19 mouse cellular contexts compared by ENCODE assay signal in the genomic region with DNA sequence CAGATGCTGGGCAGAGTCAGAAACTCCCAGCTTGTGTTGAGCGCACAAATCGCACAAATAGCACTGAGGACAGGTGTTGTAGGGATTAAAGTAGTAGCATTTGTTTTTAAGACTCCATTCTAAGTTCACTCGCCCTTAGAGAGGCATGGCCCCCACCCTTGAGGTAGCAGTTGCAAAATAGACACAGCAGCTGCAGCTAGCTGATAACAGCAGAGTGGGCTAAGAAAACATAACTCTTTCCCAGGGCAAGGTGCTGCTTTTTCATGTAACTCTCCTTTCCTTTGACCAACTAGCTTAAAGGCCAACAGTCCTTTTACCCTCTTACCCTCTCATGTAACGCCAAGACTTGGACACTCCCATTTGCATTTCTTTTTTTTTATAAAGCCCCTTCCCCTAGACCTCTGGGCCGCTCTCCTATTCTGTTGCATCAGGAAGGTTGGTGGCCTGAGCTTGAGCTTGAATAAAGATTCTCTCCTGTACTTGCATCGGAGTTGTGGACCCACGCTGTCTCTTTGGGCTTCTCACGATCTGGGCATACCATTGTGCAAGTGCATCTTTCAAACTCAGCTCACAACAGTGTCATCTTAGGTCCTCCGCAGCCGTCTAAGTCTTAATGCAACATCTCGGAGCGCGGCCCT.
A peak's percentile ranks its signal among the peaks of the same experiment; 100 is the strongest.
DNase-seq lines count a peak whose midpoint lies in the region; ATAC-seq and TF ChIP-seq lines count a peak whose summit lies in the region.
"Had no signal": no experiment of that assay in that cellular context is flagged by ENCODE, and none has a peak within 500 bp of the region (broad histone marks: within the 10 kb centered on the region; RNA-seq: fewer than 3 reads in every experiment).

No protein-coding gene starts in this region.

- H3K4me1 ChIP-seq in kidney, embryonic 15.5 days: no peaks in the 10 kb centered on the region
- peaks cover 9% of the 10 kb centered on the region; the same call in 1 of the 2 replicates for H3K4me1 ChIP-seq in liver, embryonic 11.5 days (replicated peaks; ENCODE audit: control insufficient read depth, insufficient read depth, low read length)
- H3K4me1 ChIP-seq in spleen, adult 2 months (ENCODE audit: control insufficient read depth, insufficient read depth, insufficient read length): no peaks in the 10 kb centered on the region
- H3K4me1 ChIP-seq: limb, embryonic 15.5 days; midbrain, embryonic 15.5 days; neural tube, embryonic 12.5 days had no signal

- H3K4me2 ChIP-seq in kidney, embryonic 15.5 days: no peak overlapping the region
- H3K4me2 ChIP-seq in liver, embryonic 11.5 days: peak overlapping the region; percentile 52
- H3K4me2 ChIP-seq: limb, embryonic 15.5 days; midbrain, embryonic 15.5 days; neural tube, embryonic 12.5 days had no signal

- H3K27ac ChIP-seq in kidney, embryonic 15.5 days: no peak overlapping the region
- H3K27ac ChIP-seq in liver, embryonic 11.5 days (ENCODE audit: low read depth, low read length): peak overlapping the region; percentile 81
- peak overlapping the region; percentile 35; the same call in 1 of the 2 replicates for H3K27ac ChIP-seq in spleen, adult 2 months (ENCODE audit: insufficient read depth, low read length)
- H3K27ac ChIP-seq: layer of hippocampus, adult 2 months; limb, embryonic 15.5 days; midbrain, embryonic 15.5 days; neural tube, embryonic 12.5 days had no signal

- no peak overlapping the region for H3K4me3 ChIP-seq in kidney, embryonic 15.5 days (replicated peaks)
- no peak overlapping the region for H3K4me3 ChIP-seq in liver, embryonic 11.5 days (ENCODE audit: low read depth, low read length)
- no peak overlapping the region for H3K4me3 ChIP-seq in spleen, adult 2 months (ENCODE audit: extremely low read depth, insufficient read depth, insufficient read length)
- H3K4me3 ChIP-seq: layer of hippocampus, adult 2 months; limb, embryonic 15.5 days; midbrain, embryonic 15.5 days; neural tube, embryonic 12.5 days had no signal

- no peak for TF ChIP-seq CTCF in spleen, adult 2 months (IDR thresholded peaks at IDR 0.05; ENCODE audit: extremely low read depth, insufficient read depth, insufficient read length, insufficient replicate concordance)

- H3K9me3 ChIP-seq in kidney, embryonic 15.5 days (replicated peaks): no peaks in the 10 kb centered on the region
- no peaks in the 10 kb centered on the region for H3K9me3 ChIP-seq in liver, embryonic 11.5 days (ENCODE audit: control insufficient read depth, low read length)
- H3K9me3 ChIP-seq: limb, embryonic 15.5 days; midbrain, embryonic 15.5 days; neural tube, embryonic 12.5 days had no signal

- no peaks in the 10 kb centered on the region for H3K27me3 ChIP-seq in kidney, embryonic 15.5 days
- no peaks in the 10 kb centered on the region for H3K27me3 ChIP-seq in liver, embryonic 11.5 days (replicated peaks; ENCODE audit: control insufficient read depth, insufficient read depth, low read length)
- no peaks in the 10 kb centered on the region for H3K27me3 ChIP-seq in spleen, adult 2 months (ENCODE audit: control insufficient read depth, insufficient read depth, low read length)
- H3K27me3 ChIP-seq: limb, embryonic 15.5 days; midbrain, embryonic 15.5 days; neural tube, embryonic 12.5 days had no signal

- no peak overlapping the region for H3K9ac ChIP-seq in kidney, embryonic 15.5 days
- H3K9ac ChIP-seq in liver, embryonic 11.5 days (ENCODE audit: low read depth, low read length): peak overlapping the region; percentile 21; the same call in 1 of the 2 replicates
- H3K9ac ChIP-seq: limb, embryonic 15.5 days; midbrain, embryonic 15.5 days; neural tube, embryonic 12.5 days had no signal

- no peak for DNase-seq in kidney, postnatal 4 days
- peak; percentile 61 for DNase-seq in c-Kit-negative CD71-positive TER-119-positive erythroid progenitor cells, embryonic 14.5 days (ENCODE audit: low read depth, low spot score)
- peak; percentile 44 for DNase-seq in liver, embryonic 11.5 days (ENCODE audit: low spot score)
- DNase-seq in spleen, adult 2 months (ENCODE audit: low read depth in 1 of 2, low spot score in 2 of 2): no peak
- DNase-seq in gastrocnemius, postnatal 25 days: no peak
- no peak for DNase-seq in kidney, postnatal 25 days
- DNase-seq in urinary bladder, postnatal 14 days (ENCODE audit: low spot score): no peak
- DNase-seq: cerebellum, adult 9-11 months; kidney, adult 2 months; lung, postnatal 4 days; right cerebral cortex, postnatal 4 days; thymus, adult 18-20 months had no signal

- whole genome bisulfite sequencing in kidney, embryonic 15.5 days: 86% methylated on average over 13 of the region's 13 CpGs
- 70% methylated on average over 13 of the region's 13 CpGs for WGBS in liver, embryonic 11.5 days
- 90% methylated on average over 13 of the region's 13 CpGs for WGBS in spleen, adult 2 months

- TF ChIP-seq POLR2A in spleen, adult 2 months (IDR thresholded peaks at IDR 0.05; ENCODE audit: low read depth, low read length): no peak

- no peaks in the 10 kb centered on the region for H3K36me3 ChIP-seq in kidney, embryonic 15.5 days
- H3K36me3 ChIP-seq in liver, embryonic 11.5 days (ENCODE audit: control insufficient read depth, insufficient read depth, low read length): no peaks in the 10 kb centered on the region
- no peaks in the 10 kb centered on the region for H3K36me3 ChIP-seq in spleen, adult 2 months (ENCODE audit: control insufficient read depth, insufficient read depth, low read length)
- H3K36me3 ChIP-seq: limb, embryonic 15.5 days; midbrain, embryonic 15.5 days; neural tube, embryonic 12.5 days had no signal

- ATAC-seq in kidney, embryonic 15.5 days (replicated peaks; ENCODE audit: low FRiP score): 0 out of 2 replicates have a peak, but pooled peaks have one; percentile 46
- peak; percentile 96 for ATAC-seq in liver, embryonic 11.5 days (replicated peaks; ENCODE audit: low FRiP score)
- ATAC-seq: CD4-positive, CD25-positive, alpha-beta regulatory T cell, adult 4 months; hindbrain, embryonic 16.5 days; midbrain, embryonic 15.5 days had no signal

Comparison
In these comparisons a context has a peak if more than half of its experiments do, and no peak if none do; other contexts are left out.
1. DNase-seq: peak in c-Kit-negative CD71-positive TER-119-positive erythroid progenitor cells, embryonic 14.5 days (single experiment) and liver, embryonic 11.5 days (single experiment); none in kidney, postnatal 4 days (0 of 2), spleen, adult 2 months (0 of 2), gastrocnemius, postnatal 25 days (single experiment), kidney, postnatal 25 days (0 of 2) and urinary bladder, postnatal 14 days (single experiment).